ENCODE assay signal across 12 mouse cellular contexts in genomic region chr4:98002206-98002605, GRCm38 (mm10).
DNase-seq lines count a peak whose midpoint lies in the region; ATAC-seq and TF ChIP-seq lines count a peak whose summit lies in the region.
"Had no signal": no experiment of that assay in that cellular context is flagged by ENCODE, and none has a peak within 500 bp of the region (broad histone marks: within the 10 kb centered on the region; RNA-seq: fewer than 3 reads in every experiment).

No protein-coding gene starts in this region.

- no peak for TF ChIP-seq CTCF in lung, embryonic 14.5 days (IDR thresholded peaks at IDR 0.05; ENCODE audit: low read depth)
- no peak for TF ChIP-seq CTCF in left cerebral cortex, adult 2 months (IDR thresholded peaks at IDR 0.05)

- H3K27me3 ChIP-seq in heart, embryonic 11.5 days (ENCODE audit: control insufficient read depth, insufficient read depth, low read length) = no peaks in the 10 kb centered on the region
- no peaks in the 10 kb centered on the region for H3K27me3 ChIP-seq in lung, embryonic 14.5 days (ENCODE audit: insufficient read depth, low read length)
- H3K27me3 ChIP-seq in heart, embryonic 14.5 days (ENCODE audit: control insufficient read depth, insufficient read depth, low read length) = no peaks in the 10 kb centered on the region
- no peaks in the 10 kb centered on the region for H3K27me3 ChIP-seq in neural tube, embryonic 15.5 days (replicated peaks)
- H3K27me3 ChIP-seq: CH12.LX; limb, embryonic 15.5 days had no signal

- no peak overlapping the region for H3K4me3 ChIP-seq in heart, embryonic 11.5 days (ENCODE audit: low read depth, low read length)
- H3K4me3 ChIP-seq in lung, embryonic 14.5 days (ENCODE audit: low read depth, low read length) = no peak overlapping the region
- H3K4me3 ChIP-seq in heart, embryonic 14.5 days (ENCODE audit: control insufficient read depth in 1 of 2, insufficient read depth in 1 of 2, low read depth in 1 of 2, low read length in 2 of 2) = no peak overlapping the region
- H3K4me3 ChIP-seq in neural tube, embryonic 15.5 days (replicated peaks) = no peak overlapping the region
- H3K4me3 ChIP-seq in left cerebral cortex, adult 2 months = no peak overlapping the region
- H3K4me3 ChIP-seq: limb, embryonic 15.5 days had no signal

- H3K9ac ChIP-seq in heart, embryonic 11.5 days (ENCODE audit: low read depth, low read length) = no peak overlapping the region
- H3K9ac ChIP-seq in lung, embryonic 14.5 days = no peak overlapping the region
- H3K9ac ChIP-seq in heart, embryonic 14.5 days (ENCODE audit: low read length) = no peak overlapping the region
- no peak overlapping the region for H3K9ac ChIP-seq in neural tube, embryonic 15.5 days (replicated peaks)
- H3K9ac ChIP-seq: limb, embryonic 15.5 days had no signal

- H3K36me3 ChIP-seq in heart, embryonic 11.5 days (ENCODE audit: control insufficient read depth, insufficient read depth, low read length) = 0 out of 2 replicates have a peak, but pooled peaks cover 3% of the 10 kb centered on the region
- H3K36me3 ChIP-seq in lung, embryonic 14.5 days (ENCODE audit: insufficient read depth) = peaks cover 3% of the 10 kb centered on the region; the same call in 1 of the 2 replicates
- H3K36me3 ChIP-seq in heart, embryonic 14.5 days (ENCODE audit: control insufficient read depth, insufficient read depth, low read length) = 0 out of 2 replicates have a peak, but pooled peaks cover 9% of the 10 kb centered on the region
- no peaks in the 10 kb centered on the region for H3K36me3 ChIP-seq in neural tube, embryonic 15.5 days

- H3K4me1 ChIP-seq in heart, embryonic 11.5 days (ENCODE audit: control insufficient read depth, insufficient read depth, low read length) = peaks cover 31% of the 10 kb centered on the region
- peaks cover 22% of the 10 kb centered on the region for H3K4me1 ChIP-seq in lung, embryonic 14.5 days (ENCODE audit: insufficient read depth)
- H3K4me1 ChIP-seq in heart, embryonic 14.5 days (ENCODE audit: control insufficient read depth in 2 of 2, insufficient read depth in 2 of 2, low read length in 2 of 2) = peaks cover 17 to 49% of the 10 kb centered on the region in 2 experiments
- H3K4me1 ChIP-seq in neural tube, embryonic 15.5 days = peaks cover 31% of the 10 kb centered on the region

- intact Hi-C loops in heart, postnatal 10 days (cut with DNase I) = loop anchor here (2.0 to 5.0 kb wide), 5 partner anchors 80 to 320 kb away; partner anchors contain the start of gene E130114P18Rik
- intact Hi-C loops in left cerebral cortex, adult 2 months (cut with DNase I) = loop anchor here (5.0 kb wide), 1 partner anchor 225 kb away; the partner anchor contains the start of gene E130114P18Rik

- ATAC-seq in heart, embryonic 11.5 days (replicated peaks; ENCODE audit: insufficient number of reproducible peaks, low FRiP score, low TSS enrichment) = no peak
- no peak for ATAC-seq in lung, embryonic 14.5 days (ENCODE audit: insufficient read depth)
- ATAC-seq in heart, embryonic 14.5 days (ENCODE audit: insufficient number of reproducible peaks, insufficient read depth, low FRiP score, low read depth) = 0 out of 2 replicates have a peak, but pooled peaks have one; percentile 40
- ATAC-seq in neural tube, embryonic 15.5 days (ENCODE audit: low FRiP score) = no peak
- ATAC-seq: lung, postnatal 0 days had no signal

- no peaks in the 10 kb centered on the region for H3K9me3 ChIP-seq in heart, embryonic 11.5 days (replicated peaks; ENCODE audit: control insufficient read depth, low read length)
- no peaks in the 10 kb centered on the region for H3K9me3 ChIP-seq in lung, embryonic 14.5 days (ENCODE audit: low read depth, low read length)
- H3K9me3 ChIP-seq in heart, embryonic 14.5 days (ENCODE audit: control insufficient read depth, low read length) = no peaks in the 10 kb centered on the region
- no peaks in the 10 kb centered on the region for H3K9me3 ChIP-seq in neural tube, embryonic 15.5 days (replicated peaks)
- H3K9me3 ChIP-seq: limb, embryonic 15.5 days had no signal

- H3K27ac ChIP-seq in heart, embryonic 11.5 days (ENCODE audit: low read depth, low read length) = peak overlapping the region; percentile 43; the same call in 1 of the 2 replicates
- H3K27ac ChIP-seq in lung, embryonic 14.5 days (ENCODE audit: low read depth) = peak overlapping the region; percentile 95; the same call in 1 of the 2 replicates
- peak overlapping the region; percentile 96 for H3K27ac ChIP-seq in heart, embryonic 14.5 days (replicated peaks in 1 of 2; ENCODE audit: control insufficient read depth in 1 of 2, insufficient read depth in 1 of 2, low read depth in 2 of 2, low read length in 2 of 2)
- H3K27ac ChIP-seq in neural tube, embryonic 15.5 days (replicated peaks) = 0 out of 2 replicates have a peak overlapping the region, but pooled peaks have one; percentile 10
- no peak overlapping the region for H3K27ac ChIP-seq in left cerebral cortex, adult 2 months

- no peak overlapping the region for H3K4me2 ChIP-seq in heart, embryonic 11.5 days
- H3K4me2 ChIP-seq in lung, embryonic 14.5 days = no peak overlapping the region
- H3K4me2 ChIP-seq in heart, embryonic 14.5 days (ENCODE audit: low read length) = no peak overlapping the region
- no peak overlapping the region for H3K4me2 ChIP-seq in neural tube, embryonic 15.5 days
- H3K4me2 ChIP-seq: limb, embryonic 15.5 days had no signal

- 70% methylated on average over 5 of the region's 5 CpGs for WGBS in heart, embryonic 11.5 days (ENCODE audit: insufficient replicate concordance)
- 58% methylated on average over 5 of the region's 5 CpGs for WGBS in lung, embryonic 14.5 days
- 43% methylated on average over 5 of the region's 5 CpGs for WGBS in heart, embryonic 14.5 days
- WGBS in neural tube, embryonic 15.5 days = 69% methylated on average over 5 of the region's 5 CpGs

- no peak for DNase-seq in heart, postnatal 10 days
- peak; percentile 28 for DNase-seq in lung, embryonic 14.5 days
- no peak for DNase-seq in lung, adult 18-20 months
- no peak for DNase-seq in spleen, postnatal 10 days (ENCODE audit: low spot score in 2 of 2)
- no peak for DNase-seq in left cerebral cortex, adult 2 months (ENCODE audit: extremely low spot score in 1 of 2, low spot score in 2 of 2)
- DNase-seq: spleen, adult 18-20 months had no signal
